Mouse (Mus musculus): ENCODE data around the gene Frat2.
A peak's percentile ranks its signal among the peaks of the same experiment; 100 is the strongest.
"Not testable (repeated sequence)": the region's sequence is repeated elsewhere in the genome, so short reads cannot be mapped to it uniquely, and the experiment has no call there.

The Frat2 gene

DNA sequence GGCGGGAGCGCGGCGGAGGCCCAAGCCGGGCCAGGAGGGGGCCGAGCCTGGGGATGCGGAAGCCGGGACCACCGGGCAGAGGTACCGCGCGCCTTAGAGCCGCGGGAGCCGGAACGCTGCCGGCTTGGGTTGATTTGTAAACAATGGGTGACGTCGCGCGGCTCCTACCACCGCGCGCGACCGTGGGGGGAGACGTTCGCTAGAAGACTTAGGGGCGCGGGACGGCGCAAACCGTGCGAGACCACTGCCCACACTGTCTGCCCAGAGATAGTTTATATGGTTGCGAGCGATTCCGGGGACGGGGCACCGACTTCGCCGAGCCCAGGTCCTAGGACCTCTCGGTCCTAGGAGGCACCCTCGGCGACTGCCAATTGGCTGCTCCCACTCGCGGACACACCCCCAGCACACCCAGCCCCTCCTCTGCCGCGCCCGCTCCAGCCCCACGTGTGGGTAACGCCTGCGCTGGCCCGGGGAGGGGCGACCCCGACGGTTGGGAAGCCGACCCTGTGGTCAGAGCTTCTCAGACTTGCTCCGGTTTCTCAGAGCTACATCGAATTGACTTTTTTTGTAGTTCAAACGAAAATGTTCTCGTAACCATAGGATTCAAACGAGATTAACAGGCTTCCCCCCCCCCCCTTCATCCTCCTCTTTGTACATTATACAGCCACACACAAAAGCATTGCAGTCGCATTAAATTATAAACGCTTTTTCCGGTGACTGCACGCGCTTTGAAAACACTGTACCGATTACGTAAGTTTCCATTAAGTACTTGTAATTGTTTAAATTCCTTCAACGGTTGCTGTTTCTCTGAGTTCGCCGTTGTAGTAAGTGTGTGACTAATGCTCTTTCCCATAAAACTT lies at the start of gene Frat2:
Gene Frat2 (minus strand): TSS at position 141 of the 860 bp plus-strand sequence.
- peak; percentile 97 for DNase-seq

DNA sequence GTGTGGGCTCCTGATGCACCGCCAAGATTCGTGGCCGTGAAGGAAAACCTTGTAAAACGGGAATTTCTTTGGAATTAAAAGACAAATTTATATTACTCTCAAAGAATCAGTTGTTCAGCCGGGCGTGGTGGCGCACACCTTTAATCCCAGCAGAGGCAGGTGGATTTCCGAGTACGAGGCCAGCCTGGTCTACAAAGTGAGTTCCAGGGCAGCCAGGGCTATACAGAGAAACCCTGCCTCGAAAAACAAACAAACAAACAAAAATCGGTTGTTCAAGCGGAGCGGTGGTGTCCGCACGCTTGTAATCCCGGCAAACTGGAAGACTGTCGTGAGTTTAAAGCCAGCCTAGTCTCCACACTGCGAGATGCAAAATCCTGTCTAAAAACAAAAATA lies 48.4 kb upstream of the Frat2 start:
- no peak for DNase-seq

GRCm38 (mm10) chr19:41895460-41896318 lies 47.8 kb upstream of the Frat2 start, which contains the start of gene Rrp12:
Gene Rrp12 (minus strand): TSS chr19:41896173.
- DNase-seq = peak; percentile 96

DNA sequence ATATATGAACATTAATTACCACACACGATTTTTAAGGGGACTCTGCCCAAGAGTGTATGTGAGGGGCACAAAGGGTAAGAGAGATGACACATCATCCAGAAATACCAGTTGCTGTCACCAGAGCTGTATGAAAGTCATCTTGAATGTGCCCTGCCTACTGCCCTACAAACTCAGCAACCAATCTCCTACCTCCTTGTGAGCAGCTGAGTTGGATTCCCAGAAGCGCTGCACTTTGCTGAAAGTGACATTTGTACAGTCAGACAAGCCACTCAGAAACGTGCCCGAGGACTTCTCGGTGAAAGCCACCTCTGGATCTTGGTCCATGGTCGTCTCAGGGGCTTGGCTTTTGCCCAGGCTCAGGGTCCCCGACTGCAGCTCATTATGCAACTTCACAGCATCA lies 47.0 kb upstream of the Frat2 start:
- no peak for DNase-seq

GRCm38 (mm10) chr19:41888191-41888590 lies 40.3 kb upstream of the Frat2 start:
- DNase-seq = no peak

GRCm38 (mm10) chr19:41883882-41884281 lies 36.0 kb upstream of the Frat2 start:
- no peak for DNase-seq

DNA sequence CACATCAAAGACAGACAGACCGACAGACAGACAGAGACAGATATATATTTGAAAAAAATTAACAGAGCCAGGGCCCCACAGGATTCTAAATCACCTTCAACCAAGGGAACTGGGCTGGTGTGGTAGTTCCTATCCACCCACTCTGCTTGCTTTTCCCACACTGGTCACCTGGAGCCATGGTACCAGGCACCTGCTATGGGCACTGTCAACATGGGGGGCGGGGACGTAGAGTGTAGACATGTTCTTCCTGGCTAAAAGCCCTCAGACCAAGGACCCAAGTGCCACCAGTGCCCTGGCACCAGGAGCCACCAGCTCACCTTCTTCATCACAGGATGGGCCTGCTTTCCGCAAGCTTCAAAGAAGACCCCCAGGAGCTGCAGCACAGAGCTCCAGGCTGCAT lies 33.9 kb upstream of the Frat2 start:
- DNase-seq = no peak

DNA sequence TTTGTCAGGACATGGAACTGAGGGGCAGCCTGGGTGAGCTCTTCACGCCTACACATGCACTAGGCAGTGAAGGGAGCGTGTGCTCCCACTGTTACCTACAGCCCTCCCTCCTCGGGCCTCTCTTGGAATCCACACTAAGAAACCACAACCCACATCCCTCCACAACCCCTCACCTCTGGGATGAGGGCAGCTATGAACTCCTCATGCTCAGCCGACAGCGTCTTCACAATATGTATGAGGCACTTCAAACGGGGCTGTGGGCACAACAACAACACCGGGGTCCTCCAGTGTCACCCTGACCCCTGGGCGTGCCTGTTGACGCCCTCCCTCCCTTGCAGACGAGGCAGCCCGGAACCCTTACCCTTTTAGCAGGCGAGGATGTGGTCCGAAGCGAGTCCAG lies 26.4 kb upstream of the Frat2 start:
- DNase-seq = no peak

DNA sequence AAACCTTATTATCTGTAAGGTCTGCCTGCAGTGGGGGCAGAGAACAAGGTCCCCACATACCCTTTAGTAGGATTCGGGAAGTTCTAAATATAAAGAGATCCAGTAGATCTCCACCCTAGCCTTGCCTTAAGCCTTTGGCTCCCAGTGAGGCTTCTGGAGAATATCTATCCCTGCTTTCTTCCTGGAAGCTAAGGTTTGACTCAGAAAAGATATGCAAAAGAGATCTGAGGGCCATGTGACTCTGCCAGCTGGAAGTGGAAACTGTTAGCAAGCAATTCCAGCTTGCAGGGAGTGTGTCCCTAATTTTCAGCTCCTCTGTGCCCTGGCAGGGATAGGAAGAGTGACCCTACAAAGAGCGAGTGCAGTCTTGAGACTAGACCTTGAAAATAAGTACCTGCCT lies 24.4 kb upstream of the Frat2 start:
- no peak for DNase-seq

GRCm38 (mm10) chr19:41869946-41870345 lies 22.0 kb upstream of the Frat2 start:
- not testable (repeated sequence) for DNase-seq

DNA sequence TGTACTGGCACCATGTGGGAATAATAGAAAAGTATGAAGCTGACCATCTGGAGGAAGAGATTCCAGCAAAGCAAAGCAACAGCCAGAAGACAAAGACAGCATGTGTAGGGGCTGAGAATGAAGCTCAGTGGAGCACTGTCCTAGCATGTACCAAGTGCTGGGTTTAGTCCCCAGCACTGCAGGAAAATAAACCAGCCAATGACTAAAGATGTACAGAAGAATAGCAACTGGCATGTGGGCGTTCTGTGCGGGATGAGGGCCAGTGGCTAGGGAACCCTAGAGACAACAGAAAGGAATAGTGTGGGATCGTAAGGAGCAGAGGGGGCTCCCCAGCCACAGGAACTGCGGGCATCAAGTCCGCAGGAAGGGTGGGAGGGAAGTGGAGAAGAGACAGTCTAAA lies 21.4 kb upstream of the Frat2 start:
- DNase-seq = no peak

DNA sequence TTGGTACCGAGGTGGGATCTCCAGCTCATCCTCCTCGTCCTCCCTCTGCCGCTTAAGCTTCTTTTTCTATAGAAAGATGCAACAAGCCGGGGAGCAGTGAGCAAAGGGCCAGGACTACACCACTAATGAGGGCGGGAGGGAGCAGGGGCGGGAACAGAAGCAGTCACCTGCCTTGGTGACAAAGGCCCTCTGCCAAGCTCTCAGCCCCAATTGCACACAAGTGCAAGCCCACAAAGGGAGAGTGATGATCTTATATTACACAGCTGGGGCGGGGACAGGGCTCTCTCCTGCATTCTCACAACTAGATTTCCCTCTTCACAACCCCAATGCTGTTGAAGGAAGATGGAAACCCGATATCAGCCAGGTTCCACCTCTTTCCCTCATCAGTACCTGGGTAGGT lies 18.8 kb upstream of the Frat2 start:
- DNase-seq = no peak

DNA sequence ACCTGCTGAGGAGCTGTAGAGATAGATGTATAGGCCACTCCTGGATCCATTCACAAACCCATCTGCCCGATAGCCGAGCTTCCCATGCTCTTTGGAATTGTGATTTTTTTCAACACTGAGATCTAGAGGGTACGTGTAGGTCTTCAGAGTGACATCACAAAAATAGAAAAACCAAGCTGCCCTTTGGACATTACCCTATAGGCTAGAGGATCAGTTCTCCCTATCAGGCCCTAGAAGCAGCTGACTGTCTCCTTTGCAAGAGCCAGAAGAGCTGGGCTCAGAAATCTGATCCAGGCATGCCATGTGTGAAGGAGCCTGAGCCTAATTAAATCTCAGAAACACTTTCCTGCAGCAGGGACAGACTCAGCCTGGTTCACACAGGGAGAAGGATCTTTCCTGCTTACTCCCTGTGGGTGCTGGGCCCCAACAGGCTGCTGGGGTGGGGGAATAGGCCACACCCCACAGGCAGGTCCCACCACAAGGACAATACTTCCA lies 9.9 kb upstream of the Frat2 start:
- no peak for DNase-seq

GRCm38 (mm10) chr19:41857086-41857762 lies 9.3 kb upstream of the Frat2 start:
- DNase-seq = no peak

- no peak for DNase-seq
Observed at GRCm38 (mm10) chr19:41852423-41852822, 4.5 kb upstream of the Frat2 start.

GRCm38 (mm10) chr19:41850719-41851543 lies 3.0 kb upstream of the Frat2 start:
- DNase-seq = peak; percentile 90

DNA sequence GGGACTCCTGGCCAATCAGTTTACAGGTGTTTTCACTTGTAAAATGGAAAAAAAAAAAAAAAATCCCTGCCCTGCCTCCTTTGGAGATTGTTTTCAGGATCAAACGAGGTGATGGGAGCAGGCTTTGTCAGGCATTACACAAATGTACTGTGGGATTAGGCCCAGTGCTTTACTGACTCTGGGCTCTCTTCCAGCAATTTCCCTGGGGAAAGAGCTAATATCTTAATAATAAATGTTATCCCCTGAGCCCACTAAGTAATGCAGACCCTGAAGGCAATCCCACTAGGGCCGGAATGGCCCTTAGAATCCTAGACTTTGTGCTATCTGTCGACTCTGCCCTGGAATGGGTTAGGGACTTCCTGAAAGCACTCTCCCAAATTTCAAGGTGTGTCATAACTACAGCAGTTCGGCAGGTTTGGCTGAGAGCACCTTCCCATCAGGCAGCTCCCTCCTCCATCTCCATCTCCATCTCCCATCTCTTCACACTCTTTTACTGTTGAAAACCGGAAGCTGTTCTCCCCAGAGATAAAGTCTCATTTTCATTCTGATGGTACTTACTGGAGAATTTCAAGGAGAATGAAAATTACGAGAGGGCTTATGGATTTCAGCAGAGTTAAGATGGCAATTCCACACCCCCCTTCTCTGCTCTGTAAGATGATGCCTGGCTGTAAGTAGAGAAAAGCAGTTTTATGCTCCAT lies 2.2 kb upstream of the Frat2 start:
- peak; percentile 52 for DNase-seq

DNA sequence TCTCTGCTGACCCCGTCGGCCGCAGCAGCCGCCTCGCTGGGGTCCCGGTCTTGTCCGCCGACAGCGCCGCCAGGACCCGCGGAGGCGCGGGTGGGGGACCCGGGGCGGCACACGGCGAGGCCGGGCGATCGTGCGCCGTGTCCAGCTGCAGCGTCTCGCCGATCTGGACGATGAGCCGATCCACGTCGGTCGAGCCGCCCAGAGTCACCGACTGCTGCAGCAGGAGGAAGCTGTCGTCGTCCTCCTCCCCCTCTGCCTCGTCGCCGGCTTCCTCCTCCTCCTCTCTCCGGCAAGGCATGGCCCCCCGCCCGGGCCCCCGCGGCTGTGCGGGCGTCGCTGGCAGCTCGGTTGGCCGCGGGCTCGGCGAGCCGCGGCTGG lies 329 bp downstream of the Frat2 start:
- DNase-seq = not testable (repeated sequence)

DNA sequence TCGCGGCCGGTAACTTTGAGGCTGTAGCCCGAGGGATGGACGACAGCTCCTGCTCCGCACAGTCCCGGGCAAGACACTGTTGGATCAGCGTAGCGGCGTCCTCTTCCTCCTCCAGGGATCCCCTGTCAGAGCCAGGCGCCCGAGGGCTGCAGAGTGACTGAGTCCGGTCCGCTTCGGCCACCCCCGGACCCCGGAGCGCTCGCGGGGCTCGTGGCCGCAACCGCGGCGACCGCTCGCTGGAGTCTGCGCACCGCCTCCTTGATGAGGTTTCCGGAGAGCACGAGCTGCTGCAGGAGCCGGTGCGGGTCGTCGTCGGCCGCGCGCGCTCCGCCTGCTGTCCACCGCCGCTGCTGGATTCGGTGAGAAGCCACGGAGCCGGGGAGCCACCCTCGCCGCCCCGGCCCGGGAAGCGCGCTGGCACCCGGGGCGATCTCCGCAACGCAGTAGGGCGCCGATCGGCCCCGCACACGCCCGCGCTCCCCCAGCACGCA lies 796 bp downstream of the Frat2 start:
- DNase-seq = peak; percentile 50

GRCm38 (mm10) chr19:41846366-41847090 lies 1.4 kb downstream of the Frat2 start:
- DNase-seq = peak; percentile 40

DNA sequence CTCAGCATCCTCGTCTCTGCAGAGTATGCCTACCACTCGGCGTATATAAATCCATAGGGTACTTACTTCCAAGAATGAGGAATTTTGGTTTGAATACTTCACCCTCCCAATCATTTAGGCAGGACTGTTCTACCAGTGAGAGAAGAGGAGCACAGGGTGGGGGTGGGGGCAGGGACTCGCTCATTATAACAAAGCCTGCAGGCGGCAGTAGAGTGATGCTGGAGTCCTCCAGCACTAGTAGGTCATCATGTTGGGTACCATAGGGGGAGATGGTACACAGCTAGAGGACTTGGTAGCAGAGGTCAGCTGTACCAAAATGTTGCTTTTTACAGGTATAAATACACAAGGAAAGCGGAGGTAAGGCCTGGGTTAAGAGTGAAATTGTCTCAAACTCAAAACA lies 3.6 kb downstream of the Frat2 start:
- DNase-seq = peak; percentile 66
